Mouse (Mus musculus): ENCODE measurements around the gene Misp.

DNA sequence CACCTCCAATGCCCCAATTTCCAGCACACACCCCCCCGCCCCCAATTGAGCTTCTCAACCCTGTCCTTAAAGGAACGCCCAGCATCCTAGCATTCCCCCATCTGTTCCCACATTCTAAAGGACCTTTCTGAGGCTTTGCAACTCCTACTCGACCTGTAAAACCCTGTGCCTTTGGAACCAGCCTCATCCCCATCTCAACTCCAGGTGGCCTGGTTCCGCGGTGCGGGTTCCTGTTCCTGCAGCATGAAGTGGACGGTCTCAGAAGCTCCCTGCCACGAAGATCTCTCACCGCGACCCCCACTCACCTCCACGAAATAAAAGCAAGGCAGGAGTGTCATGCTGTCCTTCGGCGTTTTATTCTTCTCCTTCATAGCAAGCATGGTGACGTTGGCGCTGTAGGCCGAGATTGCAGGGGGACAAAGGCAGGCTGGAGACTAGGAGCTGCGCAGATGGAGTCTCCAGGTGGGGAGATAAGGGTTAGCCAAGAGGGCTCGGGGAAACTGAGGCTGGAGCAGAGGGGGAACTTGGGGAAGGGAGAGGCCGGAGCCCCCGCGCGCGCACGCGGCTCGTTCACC lies 53.0 kb downstream of the Misp start:
- no peak for TF ChIP-seq CTCF (conservative IDR thresholded peaks at IDR 0.05; ENCODE audit: insufficient read depth, insufficient read length, low read depth, low read length)
- no peak for TF ChIP-seq POLR2A (IDR thresholded peaks at IDR 0.05; ENCODE audit: low read depth, low read length)

Data from kidney, adult 2 months (tissue).